Mouse (Mus musculus): ENCODE data around the gene 1500011B03Rik. TPM values are rescaled to one million over a fixed set of nuclear protein-coding genes. Genes with fewer than 3 reads are reported as not detected.

The 1500011B03Rik gene
- polyA plus RNA-seq, 1 experiment: 51.7 TPM

DNA sequence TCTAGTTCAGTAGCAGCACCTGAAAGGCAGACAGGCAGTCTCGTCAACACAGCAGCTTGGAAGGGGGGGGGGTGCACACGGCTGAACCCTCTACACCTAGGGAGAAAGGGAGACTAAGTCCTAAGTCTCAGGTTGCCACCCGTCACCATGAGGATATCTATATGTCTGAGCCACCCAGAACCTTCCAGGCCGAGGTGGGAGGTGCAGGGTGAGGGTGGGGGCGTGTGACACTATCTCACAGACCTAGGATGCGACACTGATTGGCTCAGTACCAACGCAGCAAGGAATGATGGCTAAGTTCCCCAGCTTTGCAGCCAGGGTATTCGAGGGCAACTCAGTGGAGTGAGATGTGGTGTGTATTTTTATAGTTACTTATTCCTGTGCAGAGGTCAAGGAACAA, 14.9 kb downstream of the 1500011B03Rik start:
- Histone ChIP-seq H3K36me3 (ENCODE audit: control insufficient read depth, insufficient read depth, low read length) (peaks cover 2% of the 10 kb centered on the region), H3K4me1 (ENCODE audit: control insufficient read depth, insufficient read depth, low read length) (peaks cover 5% of the 10 kb centered on the region), H3K4me3 (ENCODE audit: control insufficient read depth, low read depth, low read length) (no peak overlapping the region), H3K27ac (ENCODE audit: control insufficient read depth, insufficient read depth, low read depth, low read length) (no peak overlapping the region), H3K27me3 (ENCODE audit: control insufficient read depth, insufficient read depth, low read length) (no peaks in the 10 kb centered on the region)
- TF ChIP-seq CTCF (IDR thresholded peaks at IDR 0.05; ENCODE audit: control insufficient read depth, insufficient read depth, insufficient replicate concordance, low read depth, low read length): no peak

GRCm38 (mm10) chr5:114807893-114808292, 15.4 kb downstream of the 1500011B03Rik start:
- Histone ChIP-seq H3K36me3 (ENCODE audit: control insufficient read depth, insufficient read depth, low read length) (peaks cover 2% of the 10 kb centered on the region), H3K27me3 (ENCODE audit: control insufficient read depth, insufficient read depth, low read length) (no peaks in the 10 kb centered on the region), H3K4me3 (ENCODE audit: control insufficient read depth, low read depth, low read length) (no peak overlapping the region), H3K27ac (ENCODE audit: control insufficient read depth, insufficient read depth, low read depth, low read length) (no peak overlapping the region), H3K4me1 (ENCODE audit: control insufficient read depth, insufficient read depth, low read length) (peaks cover 5% of the 10 kb centered on the region)
- TF ChIP-seq CTCF (IDR thresholded peaks at IDR 0.05; ENCODE audit: control insufficient read depth, insufficient read depth, insufficient replicate concordance, low read depth, low read length) (no peak), POLR2A (IDR thresholded peaks at IDR 0.05; ENCODE audit: control insufficient read depth, low read depth, low read length) (no peak)

- Histone ChIP-seq H3K4me1 (ENCODE audit: control insufficient read depth, insufficient read depth, low read length) (peaks cover 5% of the 10 kb centered on the region), H3K27ac (ENCODE audit: control insufficient read depth, insufficient read depth, low read depth, low read length) (no peak overlapping the region), H3K36me3 (ENCODE audit: control insufficient read depth, insufficient read depth, low read length) (peaks cover 2% of the 10 kb centered on the region), H3K27me3 (ENCODE audit: control insufficient read depth, insufficient read depth, low read length) (no peaks in the 10 kb centered on the region), H3K4me3 (ENCODE audit: control insufficient read depth, low read depth, low read length) (no peak overlapping the region)
- TF ChIP-seq POLR2A (IDR thresholded peaks at IDR 0.05; ENCODE audit: control insufficient read depth, low read depth, low read length) (0 out of 2 replicates have a peak, but pooled peaks have one; percentile 17), CTCF (IDR thresholded peaks at IDR 0.05; ENCODE audit: control insufficient read depth, insufficient read depth, insufficient replicate concordance, low read depth, low read length) (no peak)
These were observed 15.8 kb downstream of the 1500011B03Rik start for GRCm38 (mm10) chr5:114807468-114807867.

DNA sequence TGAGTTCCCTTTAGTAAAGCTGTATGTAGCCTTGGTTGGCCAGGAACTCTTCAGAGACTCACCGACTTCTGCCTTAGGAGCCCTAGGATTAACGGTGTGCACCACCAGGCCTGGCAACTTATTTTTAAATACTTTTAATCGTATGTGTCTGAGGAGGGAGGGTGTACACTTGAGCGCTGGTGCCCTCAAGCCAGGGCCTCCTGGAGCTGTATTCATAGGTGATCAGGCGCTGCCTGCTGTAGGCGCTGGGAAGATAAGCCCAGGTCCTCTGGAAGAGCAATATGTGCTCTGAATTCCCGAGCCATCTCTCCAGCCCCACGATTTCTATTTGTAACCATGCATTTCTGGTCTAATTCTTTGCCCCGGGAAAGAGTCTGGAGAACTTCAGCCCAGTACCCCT, 16.2 kb downstream of the 1500011B03Rik start:
- Histone ChIP-seq H3K27ac (ENCODE audit: control insufficient read depth, insufficient read depth, low read depth, low read length) (no peak overlapping the region), H3K36me3 (ENCODE audit: control insufficient read depth, insufficient read depth, low read length) (peaks cover 2% of the 10 kb centered on the region), H3K4me3 (ENCODE audit: control insufficient read depth, low read depth, low read length) (no peak overlapping the region), H3K4me1 (ENCODE audit: control insufficient read depth, insufficient read depth, low read length) (peaks cover 3% of the 10 kb centered on the region; the same call in 1 of the 2 replicates), H3K27me3 (ENCODE audit: control insufficient read depth, insufficient read depth, low read length) (no peaks in the 10 kb centered on the region)
- no peak for TF ChIP-seq POLR2A (IDR thresholded peaks at IDR 0.05; ENCODE audit: control insufficient read depth, low read depth, low read length)

DNA sequence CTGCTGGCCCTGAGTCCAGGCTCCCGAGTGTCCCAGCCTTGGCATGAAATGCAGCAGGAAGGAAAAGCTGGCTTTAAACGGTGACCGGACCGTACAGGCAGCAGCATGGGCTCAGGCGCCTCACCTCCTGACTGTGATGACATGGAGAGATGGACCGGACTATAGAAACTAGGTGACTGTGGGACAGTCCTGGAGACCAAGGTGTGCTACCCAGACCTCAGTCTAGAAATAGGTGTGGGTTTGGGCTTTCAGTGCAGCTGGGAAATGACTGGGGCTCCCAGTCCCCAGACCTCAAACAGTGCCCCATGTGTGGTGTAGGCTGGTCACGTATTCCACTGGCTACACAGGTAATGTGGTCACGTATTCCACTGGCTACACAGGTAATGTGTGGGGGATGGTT, 16.6 kb downstream of the 1500011B03Rik start:
- Histone ChIP-seq H3K36me3 (ENCODE audit: control insufficient read depth, insufficient read depth, low read length) (peaks cover 2% of the 10 kb centered on the region), H3K4me1 (ENCODE audit: control insufficient read depth, insufficient read depth, low read length) (peaks cover 2% of the 10 kb centered on the region; the same call in 1 of the 2 replicates), H3K27me3 (ENCODE audit: control insufficient read depth, insufficient read depth, low read length) (no peaks in the 10 kb centered on the region), H3K4me3 (ENCODE audit: control insufficient read depth, low read depth, low read length) (no peak overlapping the region), H3K27ac (ENCODE audit: control insufficient read depth, insufficient read depth, low read depth, low read length) (peak overlapping the region; percentile 3; the same call in 1 of the 2 replicates)
- no peak for TF ChIP-seq CTCF (IDR thresholded peaks at IDR 0.05; ENCODE audit: control insufficient read depth, insufficient read depth, insufficient replicate concordance, low read depth, low read length)

GRCm38 (mm10) chr5:114805436-114806350, 17.6 kb downstream of the 1500011B03Rik start:
- Histone ChIP-seq H3K27ac (ENCODE audit: control insufficient read depth, insufficient read depth, low read depth, low read length) (peak overlapping the region; percentile 60; the same call in 1 of the 2 replicates), H3K4me3 (ENCODE audit: control insufficient read depth, low read depth, low read length) (no peak overlapping the region; the same call in none of the 2 replicates), H3K36me3 (ENCODE audit: control insufficient read depth, insufficient read depth, low read length) (peaks cover 2% of the 10 kb centered on the region), H3K27me3 (ENCODE audit: control insufficient read depth, insufficient read depth, low read length) (no peaks in the 10 kb centered on the region), H3K4me1 (ENCODE audit: control insufficient read depth, insufficient read depth, low read length) (peaks cover 3% of the 10 kb centered on the region)
- no peak for TF ChIP-seq CTCF (IDR thresholded peaks at IDR 0.05; ENCODE audit: control insufficient read depth, insufficient read depth, insufficient replicate concordance, low read depth, low read length)
- no peak for TF ChIP-seq POLR2A (IDR thresholded peaks at IDR 0.05; ENCODE audit: control insufficient read depth, low read depth, low read length)

GRCm38 (mm10) chr5:114804958-114805357, 18.3 kb downstream of the 1500011B03Rik start:
- peaks cover 2% of the 10 kb centered on the region for H3K36me3 ChIP-seq (ENCODE audit: control insufficient read depth, insufficient read depth, low read length)
- H3K4me1 ChIP-seq (ENCODE audit: control insufficient read depth, insufficient read depth, low read length): peaks cover 5% of the 10 kb centered on the region
- no peak overlapping the region for H3K27ac ChIP-seq (ENCODE audit: control insufficient read depth, insufficient read depth, low read depth, low read length)
- no peaks in the 10 kb centered on the region for H3K27me3 ChIP-seq (ENCODE audit: control insufficient read depth, insufficient read depth, low read length)
- no peak overlapping the region for H3K4me3 ChIP-seq (ENCODE audit: control insufficient read depth, low read depth, low read length)
- no peak for TF ChIP-seq POLR2A (IDR thresholded peaks at IDR 0.05; ENCODE audit: control insufficient read depth, low read depth, low read length)

All from testis, adult 2 months (tissue).